Comparison of ENCODE assay signal across 9 mouse cellular contexts in genomic region chr9:44087761-44088455, GRCm38 (mm10). TPM values are rescaled to one million over a fixed set of nuclear protein-coding genes. Genes with fewer than 3 reads are reported as not detected.
DNase-seq lines count a peak whose midpoint lies in the region; ATAC-seq and TF ChIP-seq lines count a peak whose summit lies in the region.
"Had no signal": no experiment of that assay in that cellular context is flagged by ENCODE, and none has a peak within 500 bp of the region (broad histone marks: within the 10 kb centered on the region; RNA-seq: fewer than 3 reads in every experiment).

No protein-coding gene starts in this region.

- H3K27me3 ChIP-seq in hindbrain, embryonic 13.5 days: peaks cover 62% of the 10 kb centered on the region
- H3K27me3 ChIP-seq in hindbrain, embryonic 11.5 days (ENCODE audit: control insufficient read depth, insufficient read depth, low read length): peaks cover 26% of the 10 kb centered on the region
- H3K27me3 ChIP-seq in embryonic facial prominence, embryonic 15.5 days: peaks cover 7% of the 10 kb centered on the region; the same call in 1 of the 2 replicates
- H3K27me3 ChIP-seq in intestine, embryonic 15.5 days (replicated peaks): no peaks in the 10 kb centered on the region
- H3K27me3 ChIP-seq in myocyte (ENCODE audit: control insufficient read depth, insufficient read depth, insufficient read length): no peaks in the 10 kb centered on the region

- H3K4me1 ChIP-seq in hindbrain, embryonic 13.5 days (replicated peaks): peaks cover 37% of the 10 kb centered on the region
- H3K4me1 ChIP-seq in hindbrain, embryonic 11.5 days (replicated peaks; ENCODE audit: control insufficient read depth, insufficient read depth, low read length): peaks cover 11% of the 10 kb centered on the region; the same call in 1 of the 2 replicates
- H3K4me1 ChIP-seq in embryonic facial prominence, embryonic 15.5 days: peaks cover 61% of the 10 kb centered on the region
- H3K4me1 ChIP-seq in intestine, embryonic 15.5 days (replicated peaks): peaks cover 49% of the 10 kb centered on the region

- H3K9me3 ChIP-seq in hindbrain, embryonic 13.5 days: no peaks in the 10 kb centered on the region
- no peaks in the 10 kb centered on the region for H3K9me3 ChIP-seq in hindbrain, embryonic 11.5 days (ENCODE audit: control insufficient read depth, low read length)
- no peaks in the 10 kb centered on the region for H3K9me3 ChIP-seq in embryonic facial prominence, embryonic 15.5 days (replicated peaks)
- H3K9me3 ChIP-seq in intestine, embryonic 15.5 days: no peaks in the 10 kb centered on the region

- H3K4me3 ChIP-seq in hindbrain, embryonic 13.5 days: no peak overlapping the region
- H3K4me3 ChIP-seq in hindbrain, embryonic 11.5 days (ENCODE audit: low read depth, low read length): no peak overlapping the region
- H3K4me3 ChIP-seq in embryonic facial prominence, embryonic 15.5 days (replicated peaks): no peak overlapping the region
- no peak overlapping the region for H3K4me3 ChIP-seq in intestine, embryonic 15.5 days (replicated peaks)
- no peak overlapping the region for H3K4me3 ChIP-seq in myocyte

- WGBS in hindbrain, embryonic 13.5 days: 19% methylated on average over 15 of the region's 15 CpGs
- WGBS in hindbrain, embryonic 11.5 days: 13% methylated on average over 15 of the region's 15 CpGs
- WGBS in embryonic facial prominence, embryonic 15.5 days: 5% methylated on average over 15 of the region's 15 CpGs
- 9% methylated on average over 15 of the region's 15 CpGs for WGBS in intestine, embryonic 15.5 days

- H3K36me3 ChIP-seq in hindbrain, embryonic 13.5 days: no peaks in the 10 kb centered on the region; the same call in 1 of the 2 replicates
- H3K36me3 ChIP-seq in hindbrain, embryonic 11.5 days (ENCODE audit: control insufficient read depth, insufficient read depth, low read length): 0 out of 2 replicates have a peak, but pooled peaks cover 2% of the 10 kb centered on the region
- peaks cover 15% of the 10 kb centered on the region; the same call in 1 of the 2 replicates for H3K36me3 ChIP-seq in embryonic facial prominence, embryonic 15.5 days
- peaks cover 3% of the 10 kb centered on the region; the same call in 1 of the 2 replicates for H3K36me3 ChIP-seq in intestine, embryonic 15.5 days
- H3K36me3 ChIP-seq in myocyte (ENCODE audit: control insufficient read depth, insufficient read depth): peaks cover 6% of the 10 kb centered on the region

- H3K4me2 ChIP-seq in hindbrain, embryonic 13.5 days: no peak overlapping the region
- H3K4me2 ChIP-seq in hindbrain, embryonic 11.5 days (replicated peaks; ENCODE audit: low read depth, low read length): no peak overlapping the region; the same call in 1 of the 2 replicates
- peak overlapping the region; percentile 23 for H3K4me2 ChIP-seq in embryonic facial prominence, embryonic 15.5 days (replicated peaks)
- peak overlapping the region; percentile 31 for H3K4me2 ChIP-seq in intestine, embryonic 15.5 days (replicated peaks)
- peak overlapping the region; percentile 84 for H3K4me2 ChIP-seq in myocyte (ENCODE audit: low read depth)

- peak overlapping the region; percentile 24; the same call in 1 of the 2 replicates for H3K9ac ChIP-seq in hindbrain, embryonic 13.5 days
- no peak overlapping the region for H3K9ac ChIP-seq in hindbrain, embryonic 11.5 days (ENCODE audit: low read depth, low read length)
- no peak overlapping the region for H3K9ac ChIP-seq in embryonic facial prominence, embryonic 15.5 days
- 0 out of 2 replicates have a peak overlapping the region, but pooled peaks have one; percentile 15 for H3K9ac ChIP-seq in intestine, embryonic 15.5 days

- no peak for DNase-seq in hindbrain, embryonic 11.5 days (ENCODE audit: low spot score)
- peak; percentile 14 for DNase-seq in R1 (ENCODE audit: low read depth, low spot score)
- DNase-seq in spleen, postnatal 36 days (ENCODE audit: low spot score in 2 of 2): no peak
- no peak for DNase-seq in spleen, adult 12 weeks (ENCODE audit: low spot score)

- no peak for ATAC-seq in hindbrain, embryonic 13.5 days (ENCODE audit: low FRiP score)
- no peak for ATAC-seq in hindbrain, embryonic 11.5 days (ENCODE audit: low FRiP score)
- ATAC-seq in embryonic facial prominence, embryonic 15.5 days (ENCODE audit: insufficient number of reproducible peaks, low FRiP score, low TSS enrichment, low read depth): peak; percentile 51
- peak; percentile 35; the same call in 1 of the 2 replicates for ATAC-seq in intestine, embryonic 15.5 days

- no peaks in the 10 kb centered on the region for H3K79me2 ChIP-seq in myocyte (ENCODE audit: control insufficient read depth, insufficient read depth)

- H3K27ac ChIP-seq in hindbrain, embryonic 13.5 days: no peak overlapping the region
- no peak overlapping the region for H3K27ac ChIP-seq in hindbrain, embryonic 11.5 days (ENCODE audit: low read depth, low read length)
- peak overlapping the region; percentile 49 for H3K27ac ChIP-seq in embryonic facial prominence, embryonic 15.5 days (replicated peaks)
- H3K27ac ChIP-seq in intestine, embryonic 15.5 days: 0 out of 2 replicates have a peak overlapping the region, but pooled peaks have one; percentile 0

- no peak for TF ChIP-seq POLR2A in myocyte (IDR thresholded peaks at IDR 0.05; ENCODE audit: insufficient read length, low read depth)

- no peak overlapping the region for H3ac ChIP-seq in myocyte (ENCODE audit: control insufficient read depth, insufficient read length)

TF ChIP-seq in myocyte, 11 proteins besides CTCF, POLR2A, EP300 and RAD21:
- TF ChIP-seq TCF12 (IDR thresholded peaks at IDR 0.05; ENCODE audit: insufficient read depth, poor library complexity, severe bottlenecking) (peak; percentile 2), CEBPB (IDR thresholded peaks at IDR 0.05; ENCODE audit: insufficient read depth, poor library complexity, severe bottlenecking) (peak; percentile 40; the same call in 1 of the 2 replicates), MYOG (IDR thresholded peaks at IDR 0.05; ENCODE audit: control insufficient read depth in 1 of 3, insufficient read depth in 1 of 3, insufficient read length in 2 of 3, low read depth in 2 of 3) (peak; percentile 6 to 74 (median 49)), TCF3 (IDR thresholded peaks at IDR 0.05; ENCODE audit: insufficient read length, low read depth) (no peak), MYOD1 (IDR thresholded peaks at IDR 0.05; ENCODE audit: control insufficient read depth in 1 of 3, insufficient read length in 2 of 3, low read depth in 2 of 3) (peak; percentile 73 to 79 (median 78))

RNA-seq across cellular contexts. Expression of gene Mfrp, which starts 13.6 kb away (rescaled TPM):
- polyA plus RNA-seq in hindbrain, embryonic 13.5 days (2015; fragmentation: Nextera tagmentation; extraction: Ambion mirVana): 0.22 TPM in 1 of 2 replicates, not detected in the other
- polyA plus RNA-seq in hindbrain, embryonic 11.5 days (2014; fragmentation: Nextera tagmentation; extraction: Ambion mirVana): 0.10 and 0.23 TPM in 2 replicates
- 0.08 and 0.20 TPM in 2 replicates for polyA plus RNA-seq in embryonic facial prominence, embryonic 15.5 days (2015; fragmentation: Nextera tagmentation; extraction: Ambion mirVana)
- polyA plus RNA-seq in intestine, embryonic 15.5 days (2015; fragmentation: Nextera tagmentation; extraction: Ambion mirVana): 0.06 and 0.10 TPM in 2 replicates
- 0.01 TPM for polyA plus RNA-seq in myocyte (2012; fragmentation: generic; extraction: Trizol)

RNA-seq across cellular contexts. Expression of gene C1qtnf5, which starts 19.1 kb away (rescaled TPM):
- 3.2 and 5.3 TPM in 2 replicates for polyA plus RNA-seq in hindbrain, embryonic 13.5 days (2015; fragmentation: Nextera tagmentation; extraction: Ambion mirVana)
- polyA plus RNA-seq in hindbrain, embryonic 11.5 days (2014; fragmentation: Nextera tagmentation; extraction: Ambion mirVana): 0.82 and 1.2 TPM in 2 replicates
- 5.3 and 6.0 TPM in 2 replicates for polyA plus RNA-seq in embryonic facial prominence, embryonic 15.5 days (2015; fragmentation: Nextera tagmentation; extraction: Ambion mirVana)
- polyA plus RNA-seq in intestine, embryonic 15.5 days (2015; fragmentation: Nextera tagmentation; extraction: Ambion mirVana): 3.1 and 3.5 TPM in 2 replicates
- polyA plus RNA-seq in myocyte (2012; fragmentation: generic; extraction: Trizol): 0.61 TPM

RNA-seq across cellular contexts. Expression of gene Usp2, which starts 21.1 kb away (rescaled TPM):
- polyA plus RNA-seq in hindbrain, embryonic 13.5 days (2015; fragmentation: Nextera tagmentation; extraction: Ambion mirVana): 8.1 and 12.2 TPM in 2 replicates
- polyA plus RNA-seq in hindbrain, embryonic 11.5 days (2014; fragmentation: Nextera tagmentation; extraction: Ambion mirVana): 11.4 and 13.9 TPM in 2 replicates
- polyA plus RNA-seq in embryonic facial prominence, embryonic 15.5 days (2015; fragmentation: Nextera tagmentation; extraction: Ambion mirVana): 28.2 and 29.5 TPM in 2 replicates
- 10.8 and 16.6 TPM in 2 replicates for polyA plus RNA-seq in intestine, embryonic 15.5 days (2015; fragmentation: Nextera tagmentation; extraction: Ambion mirVana)
- 17.0 TPM for polyA plus RNA-seq in myocyte (2012; fragmentation: generic; extraction: Trizol)

RNA-seq across cellular contexts. Expression of gene Gm49380, which starts 25.4 kb away (rescaled TPM):
- polyA plus RNA-seq in hindbrain, embryonic 13.5 days (2015; fragmentation: Nextera tagmentation; extraction: Ambion mirVana): 0.12 and 0.49 TPM in 2 replicates
- 0.29 and 0.38 TPM in 2 replicates for polyA plus RNA-seq in hindbrain, embryonic 11.5 days (2014; fragmentation: Nextera tagmentation; extraction: Ambion mirVana)
- polyA plus RNA-seq in embryonic facial prominence, embryonic 15.5 days (2015; fragmentation: Nextera tagmentation; extraction: Ambion mirVana): 0.27 and 0.46 TPM in 2 replicates
- 0.10 TPM in 1 of 2 replicates, not detected in the other for polyA plus RNA-seq in intestine, embryonic 15.5 days (2015; fragmentation: Nextera tagmentation; extraction: Ambion mirVana)
- 0.02 TPM for polyA plus RNA-seq in myocyte (2012; fragmentation: generic; extraction: Trizol)
- polyA plus RNA-seq: spleen, adult 2 months had no signal

RNA-seq across cellular contexts. Expression of gene Rnf26, which starts 25.4 kb away (rescaled TPM):
- polyA plus RNA-seq in hindbrain, embryonic 13.5 days (2015; fragmentation: Nextera tagmentation; extraction: Ambion mirVana): 27.9 and 29.2 TPM in 2 replicates
- 43.7 and 51.8 TPM in 2 replicates for polyA plus RNA-seq in hindbrain, embryonic 11.5 days (2014; fragmentation: Nextera tagmentation; extraction: Ambion mirVana)
- 68.0 and 69.8 TPM in 2 replicates for polyA plus RNA-seq in embryonic facial prominence, embryonic 15.5 days (2015; fragmentation: Nextera tagmentation; extraction: Ambion mirVana)
- polyA plus RNA-seq in intestine, embryonic 15.5 days (2015; fragmentation: Nextera tagmentation; extraction: Ambion mirVana): 56.9 and 57.9 TPM in 2 replicates
- polyA plus RNA-seq in myocyte (2012; fragmentation: generic; extraction: Trizol): 29.5 TPM

Comparison
In these comparisons a context has a peak if more than half of its experiments do, and no peak if none do; other contexts are left out.
1. H3K9ac ChIP-seq: peak in hindbrain, embryonic 13.5 days (single experiment) and intestine, embryonic 15.5 days (single experiment); none in hindbrain, embryonic 11.5 days (single experiment) and embryonic facial prominence, embryonic 15.5 days (single experiment).
2. ATAC-seq: peak in embryonic facial prominence, embryonic 15.5 days (single experiment) and intestine, embryonic 15.5 days (single experiment); none in hindbrain, embryonic 13.5 days (single experiment) and hindbrain, embryonic 11.5 days (single experiment).
3. H3K27ac ChIP-seq: peak in embryonic facial prominence, embryonic 15.5 days (single experiment) and intestine, embryonic 15.5 days (single experiment); none in hindbrain, embryonic 13.5 days (single experiment) and hindbrain, embryonic 11.5 days (single experiment).
4. H3K4me2 ChIP-seq: peak in embryonic facial prominence, embryonic 15.5 days (single experiment), intestine, embryonic 15.5 days (single experiment) and myocyte (single experiment); none in hindbrain, embryonic 13.5 days (single experiment) and hindbrain, embryonic 11.5 days (single experiment).